Mouse (Mus musculus) gastrocnemius, adult 8-10 months (tissue): ENCODE data around the gene Gna12. TPM values are rescaled to one million over a fixed set of nuclear protein-coding genes. Genes with fewer than 3 reads are reported as not detected.

Source experiments
- DNase-seq, 2 experiments: peaks; one replicate each; pipeline ENCODE4 v3.0.0; 2022; ENCODE audit warnings: low spot score in 2 of 2
- total RNA-seq, 4 experiments: library from RNA; stranded (reverse); gene quantifications; 2 replicates each; pipeline ENCODE4 v1.2.4; 2022

The Gna12 gene
- total RNA-seq, 4 experiments from 2014 or later, result 21.4 to 30.8 (median 24.5) TPM

DNA sequence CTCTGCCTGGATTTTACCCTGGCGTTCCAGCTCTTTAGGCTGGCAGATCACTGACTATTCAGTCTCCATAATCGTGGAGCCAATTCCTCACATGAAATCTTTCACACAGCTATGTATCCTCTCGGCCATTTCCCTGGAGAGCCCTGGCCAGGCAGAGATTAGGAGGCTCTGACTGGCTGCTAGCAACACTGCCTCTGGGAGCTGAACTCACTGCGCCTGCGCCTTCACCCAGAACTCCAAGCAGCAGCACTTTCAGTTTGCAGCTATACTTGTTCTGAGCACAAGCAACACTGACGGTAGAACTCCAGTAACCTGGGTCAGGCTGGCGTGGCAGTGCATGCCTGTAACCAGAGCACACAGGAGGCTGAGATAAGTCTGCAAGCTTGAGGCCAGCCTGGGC lies 32.1 kb downstream of the Gna12 start:
- DNase-seq, result peak; percentile 37 to 57

GRCm38 (mm10) chr5:140796051-140796450 lies 34.2 kb downstream of the Gna12 start:
- DNase-seq, result no peak

DNA sequence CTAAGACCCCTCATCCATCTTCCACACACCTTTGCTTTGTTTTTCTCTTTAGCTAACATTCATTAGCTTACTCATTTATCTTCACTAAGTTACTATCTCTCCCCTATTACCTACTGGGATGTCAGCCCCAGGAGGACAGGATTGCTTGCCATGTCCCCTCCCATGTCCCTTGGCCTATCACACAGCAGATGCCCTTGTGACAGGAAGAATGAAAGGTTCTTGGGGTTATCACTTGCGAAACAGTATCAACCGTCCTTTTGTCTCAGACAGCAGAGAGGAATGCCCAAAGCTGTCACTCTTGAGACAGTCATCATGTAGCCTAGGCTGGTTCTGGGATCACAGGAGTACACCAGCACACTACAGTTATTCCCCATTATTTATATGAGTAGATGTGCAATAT lies 35.1 kb downstream of the Gna12 start:
- DNase-seq, result no peak

GRCm38 (mm10) chr5:140794753-140795152 lies 35.5 kb downstream of the Gna12 start:
- DNase-seq, result no peak

GRCm38 (mm10) chr5:140792233-140792632 lies 38.0 kb downstream of the Gna12 start:
- DNase-seq, result no peak

DNA sequence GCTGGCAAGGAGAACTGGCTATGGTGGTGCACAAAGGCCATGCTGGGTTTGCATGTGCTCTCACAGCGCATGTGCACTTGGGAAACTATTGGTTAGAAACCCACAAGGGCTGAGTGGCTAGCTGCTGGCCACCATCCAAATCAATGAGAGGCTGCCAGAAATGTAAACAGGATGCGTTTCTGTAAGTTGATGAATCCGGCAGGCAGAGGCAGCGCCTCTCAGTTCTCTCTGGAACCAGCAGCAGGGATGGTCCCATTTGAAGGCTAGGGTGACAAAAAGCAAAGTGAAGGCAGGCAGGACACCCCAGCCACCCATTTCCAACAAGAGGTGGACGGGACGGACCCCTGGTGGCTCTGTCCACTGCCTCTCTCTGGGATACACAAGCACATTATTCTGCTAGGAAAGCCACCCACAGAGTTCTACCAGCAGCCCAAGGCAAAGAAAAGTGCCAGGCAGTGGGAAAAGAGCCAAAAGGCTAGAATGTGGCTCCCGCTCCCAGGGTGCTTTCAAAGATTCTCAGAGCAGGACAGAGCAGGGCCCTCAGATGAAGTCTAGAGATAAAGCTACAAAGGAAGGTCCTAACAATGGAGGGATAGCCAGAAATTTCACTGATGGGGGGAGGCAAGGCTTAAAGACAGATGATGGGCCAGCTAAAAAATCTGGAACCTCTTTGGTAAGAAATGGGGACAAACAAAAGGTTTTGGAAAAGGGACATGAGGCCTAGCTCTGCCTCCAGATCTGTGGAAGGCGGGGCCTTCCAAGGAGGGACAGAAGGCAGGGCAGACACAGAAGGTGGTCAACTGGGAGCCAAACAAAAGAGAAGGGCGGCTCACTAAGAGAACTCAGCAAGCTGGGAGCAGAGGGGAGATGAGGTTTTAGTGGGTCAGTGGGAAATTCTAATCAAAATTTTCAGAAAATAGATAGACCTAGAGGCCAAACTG lies 39.0 kb downstream of the Gna12 start:
- no peak for DNase-seq

DNA sequence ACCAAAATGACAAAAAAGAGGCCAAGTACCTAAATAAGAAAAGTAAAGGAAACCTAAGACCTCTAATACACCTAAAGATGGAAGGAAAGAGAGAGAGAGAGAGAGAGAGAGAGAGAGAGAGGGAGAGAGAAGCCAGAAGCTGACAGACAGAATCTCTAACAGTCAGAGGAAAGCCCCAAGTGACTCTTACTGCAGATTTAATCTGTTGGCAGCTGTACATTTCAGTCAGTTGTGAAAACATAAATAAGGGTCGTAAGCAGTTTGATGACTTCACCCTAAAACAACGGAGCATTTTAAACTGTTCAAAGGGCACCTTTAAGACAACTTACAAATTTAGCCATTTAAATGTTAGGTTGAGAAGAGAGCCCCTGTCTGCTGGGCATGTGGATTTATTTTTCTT lies 39.8 kb downstream of the Gna12 start:
- no peak for DNase-seq

DNA sequence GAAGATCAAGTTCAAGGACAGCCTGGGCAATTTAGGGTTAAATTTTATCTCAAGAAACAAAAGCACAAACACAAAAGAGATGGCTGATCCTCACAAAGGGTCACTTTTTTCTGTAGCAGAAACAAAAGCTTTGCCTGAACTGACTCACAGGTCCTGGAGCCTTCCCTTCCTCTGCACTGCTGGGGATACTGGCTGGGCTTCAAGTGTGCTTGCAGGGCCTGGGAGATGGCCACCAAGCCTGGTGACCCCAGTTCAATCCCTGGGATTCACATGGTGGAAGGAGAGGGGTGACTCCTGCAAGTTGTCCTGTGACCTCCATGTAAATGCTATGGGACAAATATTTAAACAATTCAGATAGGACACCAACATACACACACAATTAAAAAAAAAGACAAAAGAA lies 40.7 kb downstream of the Gna12 start:
- DNase-seq, result no peak

- no peak for DNase-seq
Measured at GRCm38 (mm10) chr5:140785240-140785872, 44.9 kb downstream of the Gna12 start.

DNA sequence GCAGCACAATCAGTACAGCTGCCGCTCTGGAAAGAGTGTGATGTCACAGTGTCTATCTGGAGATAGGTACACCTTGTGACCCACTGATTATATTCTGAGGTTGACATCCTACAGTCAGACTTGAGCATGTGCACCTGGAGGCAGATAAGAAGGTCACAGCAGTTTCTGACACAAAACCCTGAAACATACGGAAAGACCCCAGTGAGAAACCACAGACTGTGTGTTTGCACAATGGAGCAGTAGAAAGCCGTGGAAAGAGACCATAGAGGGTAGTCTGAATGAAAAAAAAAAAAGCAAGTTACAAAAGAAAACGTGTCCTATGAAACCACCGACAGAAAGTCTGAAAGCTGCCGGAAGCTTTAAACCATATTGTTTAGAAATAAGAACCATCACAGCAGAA lies 45.9 kb downstream of the Gna12 start:
- no peak for DNase-seq

DNA sequence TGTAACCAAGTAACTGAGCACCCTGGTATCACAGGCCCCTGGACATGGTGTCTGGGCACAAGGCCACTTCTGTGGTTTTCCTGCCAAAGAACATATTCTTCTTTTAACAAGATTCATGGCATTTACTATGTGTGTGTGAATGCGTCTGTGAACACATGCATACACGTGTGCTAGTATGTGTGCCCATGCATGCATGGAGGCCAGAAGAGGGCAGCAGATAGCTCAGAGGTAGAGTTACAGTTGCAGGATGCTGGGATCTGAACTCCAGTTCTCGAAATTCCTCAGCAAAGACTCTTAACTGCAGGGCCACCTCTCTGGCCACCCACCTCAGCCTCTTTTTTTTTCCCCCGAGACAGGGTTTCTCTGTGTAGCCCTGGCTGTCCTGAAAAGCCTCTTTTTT lies 46.7 kb downstream of the Gna12 start:
- no peak for DNase-seq

- DNase-seq, result no peak
Measured at GRCm38 (mm10) chr5:140781886-140782572, 48.2 kb downstream of the Gna12 start.

DNA sequence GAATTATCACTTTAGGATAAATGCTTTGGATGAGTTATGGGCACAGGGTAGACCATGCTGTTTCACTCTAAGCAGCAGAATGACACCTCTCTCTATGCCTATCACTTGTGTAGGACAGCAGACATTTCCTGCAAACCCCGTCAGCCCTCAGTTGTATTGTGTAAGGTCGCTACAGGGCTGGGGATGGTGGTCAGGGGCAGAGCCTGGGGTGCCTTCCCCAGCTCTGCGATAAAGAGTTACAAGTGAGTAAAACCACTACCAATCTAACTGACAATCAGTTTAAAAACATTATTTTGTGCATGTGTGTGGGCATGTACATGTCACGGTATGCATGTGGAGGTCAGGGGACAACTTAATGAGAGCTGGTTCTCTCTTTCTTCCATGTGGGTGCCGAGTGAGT lies 49.1 kb downstream of the Gna12 start:
- DNase-seq, result no peak

- DNase-seq, result no peak
Measured at GRCm38 (mm10) chr5:140776968-140777367, 53.3 kb downstream of the Gna12 start.

GRCm38 (mm10) chr5:140775111-140775510 lies 55.1 kb downstream of the Gna12 start:
- no peak for DNase-seq

GRCm38 (mm10) chr5:140772158-140772557 lies 58.1 kb downstream of the Gna12 start:
- DNase-seq, result no peak

GRCm38 (mm10) chr5:140771612-140772011 lies 58.6 kb downstream of the Gna12 start:
- no peak for DNase-seq

DNA sequence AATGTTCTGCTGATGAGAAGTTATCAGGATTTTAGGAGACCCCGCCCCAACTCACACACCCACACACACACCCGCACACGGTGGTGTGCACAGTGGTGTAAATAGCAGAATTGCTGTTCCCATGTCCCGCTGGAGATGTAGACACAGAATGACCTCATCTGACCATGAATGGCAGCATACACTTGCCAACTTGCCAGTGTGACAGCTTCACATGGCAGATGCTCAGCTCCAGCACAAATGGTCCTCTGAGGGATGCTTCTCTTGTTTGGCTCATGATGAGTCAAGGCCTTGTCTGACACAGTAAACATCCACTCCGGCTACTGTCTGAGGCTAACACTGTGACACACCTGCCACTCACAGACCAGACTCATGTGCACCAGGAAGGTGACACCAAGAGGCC lies 61.9 kb downstream of the Gna12 start:
- DNase-seq, result no peak

DNA sequence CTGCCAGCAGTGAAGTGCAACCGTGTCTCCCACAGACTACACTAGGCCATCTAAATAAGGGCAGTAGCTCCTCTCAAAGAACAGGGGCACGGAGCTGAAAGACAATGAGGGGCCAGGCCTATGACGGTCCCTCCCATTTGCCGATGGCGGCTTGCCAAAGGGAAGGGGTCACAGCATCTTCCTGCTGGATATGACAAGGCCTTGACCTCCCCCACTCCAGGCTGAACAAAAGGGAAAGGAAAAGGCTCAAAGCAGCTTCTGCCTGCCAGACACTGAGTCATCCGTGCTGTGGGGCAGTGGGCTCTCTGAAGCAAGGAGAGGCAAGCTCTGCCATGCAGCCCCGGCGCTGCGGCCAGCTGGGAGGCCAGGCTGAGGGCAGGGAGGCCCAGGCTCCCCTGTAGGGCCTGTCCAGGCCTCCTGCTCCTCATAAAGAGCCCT lies 62.5 kb downstream of the Gna12 start:
- peak in 1 of 2 experiments; percentile 32 for DNase-seq

GRCm38 (mm10) chr5:140766566-140766965 lies 63.7 kb downstream of the Gna12 start:
- DNase-seq, result no peak

DNA sequence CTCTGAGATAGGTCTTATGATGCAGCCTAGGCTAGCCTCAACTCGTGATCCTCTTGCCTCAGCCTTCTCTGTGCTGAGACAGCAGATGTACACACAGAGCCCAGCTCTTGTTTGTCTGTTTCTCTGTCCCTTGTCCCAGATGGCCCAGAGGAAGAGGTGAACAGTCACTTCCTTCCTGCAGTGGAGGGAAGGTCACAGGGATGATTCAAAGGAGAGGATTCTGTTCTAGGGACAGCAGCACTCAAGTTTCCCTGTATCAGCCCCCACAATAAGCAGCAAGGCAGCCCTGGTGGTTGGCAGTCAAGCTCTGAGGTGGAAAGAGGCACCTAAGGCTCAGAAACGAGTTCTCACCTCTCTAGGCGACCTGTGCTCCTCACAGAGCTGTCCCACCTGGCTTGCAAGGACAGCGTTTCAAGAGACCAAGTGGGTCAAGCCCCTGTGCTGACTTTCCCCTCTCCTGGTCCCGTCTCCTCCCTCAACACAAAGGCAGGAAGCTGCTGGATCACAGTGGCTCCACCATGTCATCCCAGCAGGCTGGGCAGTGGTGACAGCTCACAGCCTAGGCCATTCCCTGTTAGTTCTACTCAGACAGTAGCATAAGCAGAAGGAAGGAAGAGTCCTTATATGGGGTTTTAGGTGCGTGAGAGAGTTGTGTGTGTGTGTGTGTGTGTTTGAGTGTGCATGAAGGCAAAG lies 65.2 kb downstream of the Gna12 start:
- no peak for DNase-seq

GRCm38 (mm10) chr5:140762540-140762939 lies 67.7 kb downstream of the Gna12 start:
- no peak for DNase-seq
